8 mouse cellular contexts compared by ENCODE assay signal in the genomic region with DNA sequence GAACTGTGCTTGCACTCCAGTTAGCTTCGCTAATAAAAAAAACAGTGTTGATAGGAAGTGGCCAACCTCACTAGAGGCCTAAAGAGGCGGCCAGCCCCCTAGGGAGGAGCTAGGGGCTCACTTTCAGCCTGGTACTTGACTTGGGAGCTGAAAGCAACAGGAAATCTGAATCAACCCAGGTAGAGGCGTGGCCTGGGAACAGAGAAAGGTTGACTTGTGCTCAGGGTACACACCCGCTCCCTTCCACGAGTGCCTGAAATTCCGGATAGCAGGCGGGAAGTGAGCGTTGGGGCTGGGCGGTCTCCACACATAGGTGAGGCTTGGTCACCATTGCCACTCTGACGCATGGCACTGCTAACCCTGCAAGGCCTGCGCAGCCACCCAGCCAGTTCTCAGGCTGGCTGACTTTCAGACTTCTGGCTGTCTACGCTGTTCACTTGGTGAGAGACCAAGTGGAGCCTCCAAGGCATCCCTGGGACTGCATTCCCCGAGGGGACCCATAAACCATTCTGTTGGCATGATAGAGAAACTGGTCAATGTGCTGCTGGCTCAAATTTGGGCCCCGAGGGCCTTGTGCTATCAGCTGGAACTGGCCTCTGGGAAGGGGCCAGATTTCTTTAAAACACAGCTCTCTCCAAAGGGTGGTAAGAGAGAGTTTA. TPM values are rescaled to one million over a fixed set of nuclear protein-coding genes. Genes with fewer than 3 reads are reported as not detected.
A peak's percentile ranks its signal among the peaks of the same experiment; 100 is the strongest.
DNase-seq lines count a peak whose midpoint lies in the region; ATAC-seq and TF ChIP-seq lines count a peak whose summit lies in the region.
"Not testable (repeated sequence)": the region's sequence is repeated elsewhere in the genome, so short reads cannot be mapped to it uniquely, and the experiment has no call there.

No protein-coding gene starts in this region.

- H3K4me3 ChIP-seq in embryonic facial prominence, embryonic 14.5 days (ENCODE audit: low read depth, low read length); heart, embryonic 15.5 days; intestine, embryonic 15.5 days (replicated peaks); lung, embryonic 14.5 days (ENCODE audit: low read depth, low read length); stomach, embryonic 15.5 days (replicated peaks): not testable (repeated sequence)

- H3K27ac ChIP-seq in embryonic facial prominence, embryonic 14.5 days (replicated peaks; ENCODE audit: low read depth, low read length); heart, embryonic 15.5 days; intestine, embryonic 15.5 days; stomach, embryonic 15.5 days: not testable (repeated sequence)
- peak overlapping the region; percentile 36; the same call in 1 of the 2 replicates for H3K27ac ChIP-seq in lung, embryonic 14.5 days (ENCODE audit: low read depth)

- not testable (repeated sequence) for H3K4me1 ChIP-seq in embryonic facial prominence, embryonic 14.5 days (ENCODE audit: control insufficient read depth, insufficient read depth, low read length); heart, embryonic 15.5 days (replicated peaks); intestine, embryonic 15.5 days (replicated peaks); lung, embryonic 14.5 days (ENCODE audit: insufficient read depth); stomach, embryonic 15.5 days

- H3K9me3 ChIP-seq in embryonic facial prominence, embryonic 14.5 days (ENCODE audit: control insufficient read depth, low read length); heart, embryonic 15.5 days (replicated peaks); intestine, embryonic 15.5 days; lung, embryonic 14.5 days (ENCODE audit: low read depth, low read length); stomach, embryonic 15.5 days: not testable (repeated sequence)

- DNase-seq in embryonic facial prominence, embryonic 14.5 days (ENCODE audit: low spot score): not testable (repeated sequence)
- DNase-seq in kidney, postnatal 10 days: peak; percentile 15
- DNase-seq in lung, embryonic 14.5 days: peak; percentile 30
- peak; percentile 88 for DNase-seq in lung, postnatal 36 days

- not testable (repeated sequence) for H3K4me2 ChIP-seq in embryonic facial prominence, embryonic 14.5 days (ENCODE audit: low read depth, low read length); heart, embryonic 15.5 days; intestine, embryonic 15.5 days (replicated peaks); lung, embryonic 14.5 days; stomach, embryonic 15.5 days

- ATAC-seq in CD4-positive, CD25-positive, alpha-beta regulatory T cell, adult 4 months: peak; percentile 74
- 0 out of 2 replicates have a peak, but pooled peaks have one; percentile 18 for ATAC-seq in embryonic facial prominence, embryonic 14.5 days (ENCODE audit: low read depth)
- ATAC-seq in heart, embryonic 15.5 days (replicated peaks; ENCODE audit: insufficient number of reproducible peaks, insufficient read depth, low FRiP score, low read depth): peak; percentile 44
- ATAC-seq in intestine, embryonic 15.5 days: peak; percentile 87
- ATAC-seq in lung, embryonic 14.5 days (ENCODE audit: insufficient read depth): peak; percentile 89
- peak; percentile 76 for ATAC-seq in stomach, embryonic 15.5 days (ENCODE audit: insufficient read depth, low FRiP score, low read depth)

- 71% methylated on average over 12 of the region's 14 CpGs for WGBS in embryonic facial prominence, embryonic 14.5 days
- WGBS in heart, embryonic 15.5 days: 74% methylated on average over 14 of the region's 14 CpGs
- WGBS in intestine, embryonic 15.5 days: 70% methylated on average over 14 of the region's 14 CpGs
- 69% methylated on average over 14 of the region's 14 CpGs for WGBS in lung, embryonic 14.5 days
- 60% methylated on average over 14 of the region's 14 CpGs for whole genome bisulfite sequencing in stomach, embryonic 15.5 days

- not testable (repeated sequence) for H3K9ac ChIP-seq in embryonic facial prominence, embryonic 14.5 days (ENCODE audit: low read depth, low read length); heart, embryonic 15.5 days; intestine, embryonic 15.5 days; lung, embryonic 14.5 days; stomach, embryonic 15.5 days

- not testable (repeated sequence) for H3K36me3 ChIP-seq in embryonic facial prominence, embryonic 14.5 days (ENCODE audit: control insufficient read depth, insufficient read depth, low read length); heart, embryonic 15.5 days; intestine, embryonic 15.5 days; lung, embryonic 14.5 days (ENCODE audit: insufficient read depth); stomach, embryonic 15.5 days

- H3K27me3 ChIP-seq in embryonic facial prominence, embryonic 14.5 days (replicated peaks; ENCODE audit: control insufficient read depth, insufficient read depth, low read length); heart, embryonic 15.5 days; intestine, embryonic 15.5 days (replicated peaks); lung, embryonic 14.5 days (ENCODE audit: insufficient read depth, low read length); stomach, embryonic 15.5 days (replicated peaks): not testable (repeated sequence)

- not testable (repeated sequence) for TF ChIP-seq CTCF in lung, embryonic 14.5 days (IDR thresholded peaks at IDR 0.05; ENCODE audit: low read depth)

RNA-seq across cellular contexts. Expression of gene Dynlt1f, which starts 14.8 kb away (rescaled TPM):
- 10 to 100 TPM; 59.0 to 75.9 TPM for polyA plus RNA-seq in CD4-positive, CD25-positive, alpha-beta regulatory T cell, adult 4 months (2017; shearing (Covaris generic))
- 254 and 264 TPM in 2 replicates for polyA plus RNA-seq in embryonic facial prominence, embryonic 14.5 days (2014; fragmentation: Nextera tagmentation; extraction: Ambion mirVana)
- 171 and 185 TPM in 2 replicates for polyA plus RNA-seq in heart, embryonic 15.5 days (2015; fragmentation: Nextera tagmentation; extraction: Ambion mirVana)
- polyA plus RNA-seq in intestine, embryonic 15.5 days (2015; fragmentation: Nextera tagmentation; extraction: Ambion mirVana): 254 and 273 TPM in 2 replicates
- 317 and 324 TPM in 2 replicates for polyA plus RNA-seq in lung, embryonic 14.5 days (2014; fragmentation: Nextera tagmentation; extraction: Ambion mirVana)
- polyA plus RNA-seq in stomach, embryonic 15.5 days (2015; fragmentation: Nextera tagmentation; extraction: Ambion mirVana): 226 and 249 TPM in 2 replicates

RNA-seq across cellular contexts. Expression of gene Sytl3, which starts 18.0 kb away (rescaled TPM):
- polyA plus RNA-seq in CD4-positive, CD25-positive, alpha-beta regulatory T cell, adult 4 months (2017; shearing (Covaris generic)): 1 to 10 TPM; 5.0 to 6.1 TPM
- polyA plus RNA-seq in embryonic facial prominence, embryonic 14.5 days (2014; fragmentation: Nextera tagmentation; extraction: Ambion mirVana): 0.43 and 0.70 TPM in 2 replicates
- 0.30 and 3.1 TPM in 2 replicates for polyA plus RNA-seq in heart, embryonic 15.5 days (2015; fragmentation: Nextera tagmentation; extraction: Ambion mirVana)
- 1.9 and 2.4 TPM in 2 replicates for polyA plus RNA-seq in intestine, embryonic 15.5 days (2015; fragmentation: Nextera tagmentation; extraction: Ambion mirVana)
- polyA plus RNA-seq in lung, embryonic 14.5 days (2014; fragmentation: Nextera tagmentation; extraction: Ambion mirVana): 0.13 and 0.26 TPM in 2 replicates
- polyA plus RNA-seq in stomach, embryonic 15.5 days (2015; fragmentation: Nextera tagmentation; extraction: Ambion mirVana): 0.79 and 1.1 TPM in 2 replicates

RNA-seq across cellular contexts. Expression of gene Dynlt1c, which starts 39.4 kb away (rescaled TPM):
- 10 to 100 TPM; 34.1 to 36.6 TPM for polyA plus RNA-seq in CD4-positive, CD25-positive, alpha-beta regulatory T cell, adult 4 months (2017; shearing (Covaris generic))
- polyA plus RNA-seq in embryonic facial prominence, embryonic 14.5 days (2014; fragmentation: Nextera tagmentation; extraction: Ambion mirVana): 24.1 and 25.6 TPM in 2 replicates
- 24.3 and 25.7 TPM in 2 replicates for polyA plus RNA-seq in heart, embryonic 15.5 days (2015; fragmentation: Nextera tagmentation; extraction: Ambion mirVana)
- polyA plus RNA-seq in intestine, embryonic 15.5 days (2015; fragmentation: Nextera tagmentation; extraction: Ambion mirVana): 30.2 and 38.1 TPM in 2 replicates
- 38.4 and 41.1 TPM in 2 replicates for polyA plus RNA-seq in lung, embryonic 14.5 days (2014; fragmentation: Nextera tagmentation; extraction: Ambion mirVana)
- polyA plus RNA-seq in stomach, embryonic 15.5 days (2015; fragmentation: Nextera tagmentation; extraction: Ambion mirVana): 42.7 and 44.3 TPM in 2 replicates

Comparison
In these comparisons a context has a peak if more than half of its experiments do, and no peak if none do; other contexts are left out.
1. ATAC-seq: peak in every context shown above with its lines; median percentile 89 in lung, embryonic 14.5 days; 87 in intestine, embryonic 15.5 days; 76 in stomach, embryonic 15.5 days; 74 in CD4-positive, CD25-positive, alpha-beta regulatory T cell, adult 4 months; 44 in heart, embryonic 15.5 days; 18 in embryonic facial prominence, embryonic 14.5 days.